Mouse (Mus musculus) stomach, postnatal 0 days (tissue): ENCODE data around the gene Fdxr. TPM values are rescaled to one million over a fixed set of nuclear protein-coding genes. Genes with fewer than 3 reads are reported as not detected.

Experiments used
- ATAC-seq: fragments of 200-750 bp; cut with Nextera tagmentation; 2 replicates; pipeline ENCODE4 v1.8.0; 2017; ENCODE audit not compliant: low FRiP score, low TSS enrichment
- DNase-seq: peaks from one replicate; pipeline ENCODE4 v3.0.0-alpha.2; 2016; ENCODE audit warnings: low spot score
- H3K27ac ChIP-seq: fragments of 300-500 bp; sonication (generic); replicated peaks from 2 replicates; pipeline ENCODE4 v1.5.1; 2014; ENCODE audit warnings: mild to moderate bottlenecking, control low read depth
- H3K27me3 ChIP-seq: fragments of 300-500 bp; sonication (generic); 2 replicates; pipeline ENCODE4 v1.6.1; 2014; ENCODE audit warnings: low read length; ENCODE audit not compliant: control insufficient read depth, insufficient read depth
- H3K36me3 ChIP-seq: fragments of 300-500 bp; sonication (generic); 2 replicates; pipeline ENCODE4 v1.6.1; 2014; ENCODE audit warnings: low read length, mixed read lengths; ENCODE audit not compliant: control insufficient read depth, insufficient read depth
- H3K4me1 ChIP-seq: fragments of 300-500 bp; sonication (generic); replicated peaks from 2 replicates; pipeline ENCODE4 v1.6.1; 2014; ENCODE audit warnings: antibody characterized with exemption; ENCODE audit not compliant: control insufficient read depth, insufficient read depth
- H3K4me2 ChIP-seq: fragments of 300-500 bp; sonication (generic); replicated peaks from 2 replicates; pipeline ENCODE4 v1.6.1; 2014; ENCODE audit warnings: low read depth, mild to moderate bottlenecking, control low read depth, moderate library complexity
- H3K4me3 ChIP-seq: fragments of 300-500 bp; sonication (generic); 2 replicates; pipeline ENCODE4 v1.5.1; 2014; ENCODE audit warnings: low read depth, low read length, control low read depth
- H3K9ac ChIP-seq: fragments of 300-500 bp; sonication (generic); 2 replicates; pipeline ENCODE4 v1.6.1; 2014; ENCODE audit warnings: mild to moderate bottlenecking, low read length, control low read depth, mixed read lengths
- H3K9me3 ChIP-seq: fragments of 300-500 bp; sonication (generic); 2 replicates; pipeline ENCODE4 v1.6.1; 2016; ENCODE audit warnings: low read length; ENCODE audit not compliant: control insufficient read depth
- CTCF ChIP-seq: IDR thresholded peaks from 2 replicates; pipeline ENCODE4 v1.5.1; 2016; ENCODE audit warnings: antibody characterized with exemption, low read depth, mild to moderate bottlenecking, moderate library complexity
- EP300 ChIP-seq: optimal IDR thresholded peaks from 2 replicates; pipeline ENCODE3; 2016; ENCODE audit warnings: antibody characterized with exemption
- WGBS: fragments of 180-500 bp; shearing (Covaris S2); extraction: QIAGEN DNeasy Blood & Tissue Kit; methylation state at CpG from one replicate; pipeline ENCODE4 v1.1.7; 2014; 5-methylcytosine and 5-hydroxymethylcytosine counted together
- microRNA-seq: library from miRNA; unstranded; fragments of <30 nt; microRNA quantifications from one replicate; pipeline ENCODE4, GENCODE M21; 2016
- polyA plus RNA-seq: library from polyadenylated mRNA; unstranded; fragments of >200 nt; fragmentation: Nextera tagmentation; extraction: Ambion mirVana; gene quantifications from 2 replicates; pipeline ENCODE4 v1.2.1, GENCODE M21; 2015

Fdxr gene
- polyA plus RNA-seq, 1 experiment from 2014 or later = 6.7 TPM

DNA sequence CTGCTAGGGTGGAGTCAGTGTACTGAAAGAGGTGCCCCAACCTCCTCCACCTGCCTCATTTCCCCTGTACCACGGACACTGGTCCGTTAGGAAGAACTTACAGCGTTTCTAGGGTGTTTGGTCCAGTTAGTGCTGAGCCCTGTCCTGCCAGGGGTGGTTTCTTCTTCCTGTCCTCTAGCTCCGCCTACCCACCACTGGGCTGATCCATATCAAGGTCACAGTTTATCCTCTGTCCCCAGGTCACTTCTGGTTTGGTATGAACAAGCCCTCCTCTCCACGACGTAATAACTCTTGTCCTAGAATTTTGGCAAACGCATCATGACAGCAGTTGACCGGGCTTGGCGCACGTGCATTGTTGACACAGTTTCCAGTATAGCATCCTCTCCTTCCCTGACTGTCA is 57.2 kb downstream of the Fdxr start:
- TF ChIP-seq EP300 (no peak), CTCF (no peak)
- Histone ChIP-seq H3K36me3 (no peaks in the 10 kb centered on the region), H3K27me3 (no peaks in the 10 kb centered on the region), H3K27ac (no peak overlapping the region), H3K4me2 (no peak overlapping the region), H3K9ac (no peak overlapping the region), H3K9me3 (no peaks in the 10 kb centered on the region), H3K4me1 (peaks cover 3% of the 10 kb centered on the region), H3K4me3 (no peak overlapping the region)
- WGBS = 78% methylated on average over 10 of the region's 10 CpGs
- DNase-seq = no peak
- 0 out of 2 replicates have a peak, but pooled peaks have one; percentile 2 for ATAC-seq

DNA sequence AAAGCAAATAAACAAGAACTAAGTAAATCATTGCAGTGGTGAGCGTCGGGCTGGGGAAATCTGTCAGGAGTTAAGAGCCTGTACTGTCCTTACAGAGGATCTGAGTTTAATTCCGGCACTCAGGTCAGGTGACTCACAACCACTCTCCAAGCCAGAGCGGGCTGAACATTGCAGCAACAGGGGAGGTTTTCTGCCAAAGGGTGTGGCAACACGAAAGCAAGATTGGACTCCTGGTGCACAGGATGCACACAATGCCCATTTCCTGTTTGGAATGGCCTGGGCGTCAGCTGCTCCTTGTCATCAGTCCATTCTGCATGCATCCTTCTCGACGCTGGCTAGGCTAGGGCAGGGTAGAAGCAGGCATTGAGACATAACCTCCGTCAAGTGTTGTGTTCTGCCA is 57.6 kb downstream of the Fdxr start:
- Histone ChIP-seq H3K27me3 (no peaks in the 10 kb centered on the region), H3K4me2 (no peak overlapping the region), H3K4me1 (peaks cover 3% of the 10 kb centered on the region), H3K36me3 (no peaks in the 10 kb centered on the region), H3K4me3 (no peak overlapping the region), H3K9ac (no peak overlapping the region), H3K9me3 (no peaks in the 10 kb centered on the region), H3K27ac (no peak overlapping the region)
- TF ChIP-seq EP300 = no peak
- no peak for TF ChIP-seq CTCF
- DNase-seq = peak; percentile 63
- WGBS = 30% methylated on average over 9 of the region's 9 CpGs
- peak; percentile 76 for ATAC-seq

Small RNA genes lying within 50 kb of the gene (microRNA-seq; reads per million reads assigned to microRNA genes)
- not detected for gene Gm25837

Other genes starting within 250 kb of the Fdxr start
- gene Cd300ld5, start 239.3 kb downstream of the Fdxr start, polyA plus RNA-seq = not detected in 2 replicates
- gene Cd300ld3, start 228.6 kb downstream of the Fdxr start, polyA plus RNA-seq = not detected in 2 replicates
- gene Cd300e, start 214.9 kb downstream of the Fdxr start, polyA plus RNA-seq = 0.07 TPM in 1 of 2 replicates, not detected in the other
- 1.7 TPM in 2 replicates for gene Rab37, start 185.6 kb downstream of the Fdxr start, polyA plus RNA-seq
- 0.36 and 0.47 TPM in 2 replicates for gene Cd300lf, start 143.1 kb downstream of the Fdxr start, polyA plus RNA-seq
- 104 and 109 TPM in 2 replicates for gene Slc9a3r1, start 113.7 kb downstream of the Fdxr start, polyA plus RNA-seq
- gene Tmem104, start 89.6 kb downstream of the Fdxr start, polyA plus RNA-seq = 6.3 and 8.2 TPM in 2 replicates
- gene Nat9, start 89.2 kb downstream of the Fdxr start, polyA plus RNA-seq = 17.7 and 18.1 TPM in 2 replicates
- not detected in 2 replicates for gene Grin2c, start 9.8 kb downstream of the Fdxr start, polyA plus RNA-seq
- gene Fads6, start 20.6 kb upstream of the Fdxr start, polyA plus RNA-seq = 1.3 and 1.5 TPM in 2 replicates
- 4.2 and 4.7 TPM in 2 replicates for gene Otop2, start 30.1 kb upstream of the Fdxr start, polyA plus RNA-seq
- gene Ush1g, start 45.0 kb upstream of the Fdxr start, polyA plus RNA-seq = 0.34 and 0.36 TPM in 2 replicates
- gene Otop3, start 57.7 kb upstream of the Fdxr start, polyA plus RNA-seq = 20.5 and 21.0 TPM in 2 replicates
- gene Hid1, start 90.7 kb upstream of the Fdxr start, polyA plus RNA-seq = 37.5 and 42.7 TPM in 2 replicates
- 3.9 and 4.1 TPM in 2 replicates for gene Cdr2l, start 104.9 kb upstream of the Fdxr start, polyA plus RNA-seq
- gene Mrpl58, start 126.7 kb upstream of the Fdxr start, polyA plus RNA-seq = 138 and 144 TPM in 2 replicates
- 883 and 916 TPM in 2 replicates for gene Atp5h, start 142.9 kb upstream of the Fdxr start, polyA plus RNA-seq
- gene Kctd2, start 143.1 kb upstream of the Fdxr start, polyA plus RNA-seq = 11.6 and 13.0 TPM in 2 replicates
- gene Trim80, start 163.5 kb upstream of the Fdxr start, polyA plus RNA-seq = 0.10 and 0.13 TPM in 2 replicates
- gene Slc16a5, start 185.4 kb upstream of the Fdxr start, polyA plus RNA-seq = 14.4 and 17.3 TPM in 2 replicates
- 6.3 and 6.5 TPM in 2 replicates for gene Armc7, start 198.6 kb upstream of the Fdxr start, polyA plus RNA-seq
- 145 and 152 TPM in 2 replicates for gene Nt5c, start 214.8 kb upstream of the Fdxr start, polyA plus RNA-seq
- gene Jpt1, start 237.3 kb upstream of the Fdxr start, polyA plus RNA-seq = 356 and 371 TPM in 2 replicates